Mouse (Mus musculus) spleen, adult 2 months (tissue): ENCODE data around the gene Gm29666.

ENCODE experiments used
- CTCF ChIP-seq: fragments of 200-500 bp; IDR thresholded peaks from 2 replicates; pipeline ENCODE4 v1.5.1; 2011; ENCODE audit warnings: mild to moderate bottlenecking, inconsistent platforms; ENCODE audit not compliant: insufficient read depth, insufficient read length, insufficient replicate concordance; ENCODE audit errors: extremely low read depth
- POLR2A ChIP-seq: fragments of 200-500 bp; IDR thresholded peaks from 2 replicates; pipeline ENCODE4 v1.6.1; 2011; ENCODE audit warnings: low read depth, low read length, inconsistent platforms

GRCm38 (mm10) chr15:84873079-84873478 lies 46.8 kb downstream of the Gm29666 start:
- TF ChIP-seq CTCF (no peak), POLR2A (no peak)
